Mouse (Mus musculus): ENCODE data around the gene Zmynd19.
"Not testable (repeated sequence)": the region's sequence is repeated elsewhere in the genome, so short reads cannot be mapped to it uniquely, and the experiment has no call there.

Gene Zmynd19

DNA sequence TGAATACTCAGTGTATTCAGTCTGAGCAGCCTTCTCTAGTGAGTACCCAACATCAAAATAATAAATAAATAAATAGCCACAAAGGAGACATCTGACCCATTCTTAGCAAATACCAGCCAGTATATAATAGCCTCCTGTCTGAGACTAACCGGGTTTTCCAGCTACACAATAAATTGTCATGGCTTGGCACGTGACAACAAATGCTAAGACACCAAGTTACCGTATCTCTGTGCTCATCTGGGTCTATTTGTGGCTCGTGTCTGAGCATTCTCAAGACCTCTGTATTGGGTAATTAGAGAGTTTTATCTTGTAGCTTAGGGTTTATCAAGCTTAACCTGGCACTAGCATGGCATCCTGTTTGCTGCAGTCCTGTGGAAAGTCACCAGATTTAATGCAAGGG lies 7.5 kb upstream of the Zmynd19 start:
- no peak for DNase-seq (ENCODE audit: low read depth, low spot score)

DNA sequence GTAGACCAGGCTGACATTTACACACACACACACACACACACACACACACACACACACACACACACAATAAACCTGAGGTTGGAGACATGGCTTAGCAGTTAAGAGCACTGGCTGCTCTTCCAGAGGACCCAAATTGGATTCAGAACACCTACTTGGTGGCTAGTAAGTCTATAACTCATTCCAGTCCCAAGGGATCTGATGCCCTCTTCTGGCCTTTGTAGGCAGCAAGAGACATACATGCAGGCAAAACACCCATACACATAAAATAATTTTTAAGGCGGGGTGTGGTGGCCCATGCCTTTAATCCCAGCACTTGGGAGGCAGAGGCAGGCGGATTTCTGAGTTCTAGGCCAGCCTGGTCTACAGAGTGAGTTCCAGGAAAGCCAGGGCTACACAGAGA lies 5.3 kb upstream of the Zmynd19 start:
- peak; percentile 23 for DNase-seq (ENCODE audit: low read depth, low spot score)

DNA sequence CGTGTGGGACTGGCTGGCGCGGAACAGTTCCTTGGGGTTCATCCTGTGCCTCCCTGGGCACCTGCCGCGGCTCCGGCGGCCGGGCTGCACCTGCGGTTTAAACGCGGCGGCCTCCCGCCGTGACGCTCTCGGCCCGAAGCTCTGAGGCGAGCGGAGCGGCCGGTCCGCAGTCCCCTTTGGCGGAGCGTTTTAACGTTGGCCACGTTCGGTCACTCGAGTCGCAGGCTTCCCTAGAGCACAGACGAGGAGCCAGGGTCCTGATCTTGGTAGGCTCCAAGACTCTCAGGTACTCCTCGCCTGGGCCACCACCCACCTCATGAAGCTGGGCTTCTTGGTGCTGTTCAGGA lies 570 bp downstream of the Zmynd19 start:
- DNase-seq (ENCODE audit: low read depth, low spot score), result peak; percentile 19

DNA sequence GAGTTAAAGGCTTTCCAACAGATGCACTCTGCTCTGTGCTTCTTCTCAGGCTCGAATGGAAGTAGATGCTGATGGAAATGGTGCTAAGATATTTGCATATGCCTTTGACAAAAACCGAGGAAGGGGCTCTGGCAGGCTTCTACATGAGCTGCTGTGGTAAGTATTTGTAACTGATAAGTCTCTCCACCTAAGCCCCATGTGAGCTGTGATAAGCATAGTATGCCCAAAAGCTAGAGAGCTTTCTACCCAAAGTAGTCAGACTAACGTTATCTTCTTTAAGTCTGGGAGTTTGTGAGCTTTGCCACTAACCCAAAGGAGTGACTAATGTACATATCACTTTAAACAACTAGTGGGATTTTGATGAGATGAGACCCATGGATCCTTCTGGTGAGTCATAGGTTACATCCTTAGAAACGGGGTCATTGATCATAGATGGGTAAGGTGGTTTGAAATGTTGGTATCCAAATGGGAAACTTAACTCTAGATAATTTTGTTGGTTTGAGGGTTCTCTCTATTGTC lies 3.0 kb downstream of the Zmynd19 start:
- DNase-seq (ENCODE audit: low read depth, low spot score), result no peak

DNA sequence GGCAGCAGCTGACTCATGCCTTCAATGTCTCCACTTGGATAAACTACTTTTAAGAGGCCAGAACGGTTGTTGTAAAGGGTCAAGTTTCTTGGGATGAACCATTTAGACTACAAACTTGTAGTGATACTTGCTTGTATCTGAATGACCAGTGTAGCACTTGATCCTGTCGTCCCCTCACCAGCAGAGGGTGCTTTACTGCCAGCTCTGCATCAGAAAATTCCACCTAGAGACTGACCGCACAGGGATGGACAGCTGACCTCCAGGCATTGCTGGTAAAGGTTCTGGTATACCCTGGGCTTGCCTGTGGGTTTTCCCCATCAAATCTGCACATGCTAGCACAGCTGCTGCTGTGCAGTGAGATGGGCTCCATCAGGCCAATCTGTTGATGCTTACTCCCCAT lies 11.3 kb downstream of the Zmynd19 start:
- DNase-seq (ENCODE audit: low read depth, low spot score), result peak; percentile 37

DNA sequence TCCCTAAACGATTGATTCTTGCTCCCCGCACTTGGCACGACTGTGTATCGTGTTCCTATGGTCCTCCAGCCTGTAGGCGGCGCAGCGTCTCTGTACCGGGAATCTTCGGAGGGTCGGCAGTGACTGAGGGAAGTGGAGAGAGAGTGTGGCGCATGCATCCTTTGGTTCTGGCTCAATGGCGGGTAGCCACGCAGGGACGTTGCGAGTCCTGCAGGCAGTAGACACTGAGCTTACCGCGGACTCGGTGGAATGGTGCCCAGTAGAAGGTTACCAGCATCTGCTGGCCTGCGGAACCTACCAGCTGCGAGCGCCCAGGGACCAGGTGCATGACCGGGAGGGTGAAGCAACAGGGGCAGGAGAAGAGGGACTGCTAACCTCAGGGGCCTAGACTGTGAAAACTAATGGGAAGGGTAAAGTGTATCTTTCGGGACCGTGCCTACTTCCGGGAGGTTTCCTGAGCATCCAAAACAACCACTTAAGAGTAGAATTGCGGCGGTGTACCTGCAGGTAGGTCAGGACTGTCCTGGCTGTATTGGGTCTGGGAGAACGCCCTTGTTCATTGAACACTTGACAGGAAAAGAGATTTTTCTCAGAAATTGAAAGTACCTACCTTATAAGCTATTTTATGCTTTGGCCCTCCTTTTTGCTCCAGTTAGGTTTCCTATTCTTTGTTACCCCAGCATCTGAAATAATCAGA lies 12.9 kb downstream of the Zmynd19 start, which contains the start of gene Dph7:
Dph7 (plus strand) TSS at position 97 of the 697 bp plus-strand sequence.
- DNase-seq (ENCODE audit: low read depth, low spot score), result peak; percentile 89

DNA sequence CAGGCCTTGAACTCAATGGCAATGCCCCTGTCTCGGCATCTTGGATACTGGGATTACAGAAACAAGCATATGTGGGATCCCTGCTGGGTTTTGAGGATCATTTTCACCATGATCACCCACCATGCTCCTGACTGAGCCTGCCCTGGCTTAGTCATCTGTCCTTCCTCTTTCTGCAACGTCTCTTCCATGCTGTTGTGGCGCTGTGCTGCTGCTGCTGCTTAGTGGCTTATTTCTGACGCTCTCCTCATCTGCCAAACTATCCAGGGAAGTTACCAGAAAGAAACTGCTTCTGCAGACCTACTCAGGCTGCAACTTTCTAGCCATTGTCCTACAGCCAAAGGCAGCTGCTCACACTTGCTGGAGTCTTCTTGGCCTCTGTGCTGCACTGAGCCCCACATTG lies 20.8 kb downstream of the Zmynd19 start:
- no peak for DNase-seq (ENCODE audit: low read depth, low spot score)

DNA sequence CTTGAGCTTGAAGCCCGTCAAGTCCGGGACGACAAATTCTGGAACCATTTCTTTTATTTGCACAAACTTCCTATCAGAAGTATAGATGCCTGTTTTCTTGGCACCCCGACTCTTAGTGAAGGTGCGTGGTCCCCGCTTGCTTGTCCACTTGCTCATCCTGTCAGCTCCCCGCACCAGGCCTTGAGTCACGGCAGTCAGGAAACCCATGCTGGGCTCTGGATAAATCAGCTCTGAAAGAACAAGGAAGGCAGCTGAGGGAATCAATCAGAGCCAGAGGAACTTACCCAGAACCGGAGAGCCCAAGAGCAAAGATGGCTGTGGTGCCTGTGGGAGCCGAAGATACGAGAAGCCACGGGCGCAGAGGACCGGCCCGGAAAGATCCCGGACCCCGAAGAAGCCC lies 24.9 kb downstream of the Zmynd19 start:
- not testable (repeated sequence) for DNase-seq (ENCODE audit: low read depth, low spot score)

DNA sequence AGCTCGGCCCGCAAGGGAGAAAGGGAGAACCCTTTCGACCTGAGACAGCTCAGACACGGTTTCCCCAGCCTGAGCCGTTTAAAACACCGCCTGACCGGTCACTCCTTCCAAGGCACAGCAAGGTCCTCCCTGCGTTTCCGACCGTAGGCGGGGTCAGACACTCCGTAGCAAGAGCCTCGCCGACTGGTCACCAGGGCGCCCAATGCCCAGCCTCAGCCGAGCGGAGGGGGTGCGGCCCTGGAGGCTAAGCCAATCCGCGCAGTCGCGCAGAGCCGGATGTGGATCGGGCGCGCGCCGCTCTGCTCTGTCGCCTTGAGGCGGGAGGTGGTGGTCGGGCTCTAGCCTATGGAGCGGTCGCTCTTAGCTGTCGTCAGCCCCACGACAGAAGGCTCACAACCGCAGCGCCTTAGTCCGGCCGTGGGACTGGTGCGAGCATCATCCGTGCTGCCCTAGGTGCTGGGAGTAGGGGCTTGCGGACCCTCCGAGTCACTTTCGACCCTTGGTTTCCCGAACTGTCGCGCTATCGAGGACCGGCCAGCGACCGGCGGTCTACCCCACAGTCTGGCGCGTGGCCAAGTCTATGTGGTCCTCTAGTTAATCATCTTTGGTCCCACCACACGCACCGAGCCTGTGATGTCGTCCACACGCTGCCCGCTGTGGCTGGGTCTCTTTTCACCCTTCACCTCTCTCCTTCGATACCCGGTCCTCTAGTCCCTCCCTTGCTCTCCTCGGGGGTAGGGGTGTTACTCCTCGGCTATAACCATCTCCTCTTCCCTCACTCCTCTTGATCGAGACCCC lies 25.5 kb downstream of the Zmynd19 start, which contains the start of gene Mrpl41:
Mrpl41 (minus strand) TSS at position 193 of the 798 bp plus-strand sequence.
- DNase-seq (ENCODE audit: low read depth, low spot score), result peak; percentile 98

DNA sequence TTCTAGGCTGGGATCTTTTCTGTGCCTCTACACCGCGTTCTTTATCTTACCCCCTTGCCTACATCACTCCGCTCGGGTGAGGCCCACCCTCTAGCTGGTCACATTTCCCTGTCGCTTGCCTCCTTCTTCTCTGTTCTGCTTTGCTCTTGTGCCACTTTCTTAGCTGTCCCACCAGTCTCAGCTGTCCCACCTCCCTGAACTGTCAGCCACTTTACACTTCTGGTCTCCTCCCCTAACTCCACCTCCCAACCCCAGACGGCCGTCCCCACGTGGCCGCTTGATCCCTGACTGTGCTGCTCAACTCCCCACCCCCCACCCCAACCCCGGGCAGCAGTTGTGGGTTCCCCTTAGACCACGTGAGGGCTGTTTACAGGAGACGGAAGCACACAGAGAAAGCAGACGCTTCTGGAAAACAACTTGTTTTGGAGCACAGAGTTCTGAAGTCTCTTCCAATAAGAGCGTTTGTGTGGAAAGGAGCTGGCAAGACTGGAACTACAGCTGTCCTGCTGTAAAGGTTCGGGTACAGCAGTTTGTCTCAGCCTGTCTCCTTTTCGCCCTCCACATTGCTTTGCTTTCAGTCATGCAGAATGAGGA lies 26.2 kb downstream of the Zmynd19 start, which contains the start of gene Pnpla7:
Pnpla7 (plus strand) TSS at position 330 of the 594 bp plus-strand sequence.
- DNase-seq (ENCODE audit: low read depth, low spot score), result peak; percentile 76

DNA sequence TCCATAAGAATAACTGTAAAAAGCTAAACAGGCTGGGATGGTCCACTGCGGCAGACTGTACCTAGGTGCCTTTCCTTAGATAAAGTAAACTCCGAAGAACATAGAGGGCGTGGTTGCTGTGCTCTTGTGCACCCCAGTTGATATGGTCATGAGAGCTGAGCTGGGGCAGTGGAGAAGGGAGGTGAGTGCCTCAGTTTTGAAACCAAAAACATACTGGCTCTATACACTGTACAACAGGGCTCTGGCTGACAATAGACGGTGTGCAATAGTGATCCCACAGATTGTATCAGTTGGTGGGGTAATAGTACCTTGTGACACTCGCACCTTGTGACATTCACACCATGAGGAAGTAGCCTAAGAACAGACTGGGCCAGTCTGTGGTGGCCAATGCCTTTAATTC lies 27.4 kb downstream of the Zmynd19 start:
- no peak for DNase-seq (ENCODE audit: low read depth, low spot score)

DNA sequence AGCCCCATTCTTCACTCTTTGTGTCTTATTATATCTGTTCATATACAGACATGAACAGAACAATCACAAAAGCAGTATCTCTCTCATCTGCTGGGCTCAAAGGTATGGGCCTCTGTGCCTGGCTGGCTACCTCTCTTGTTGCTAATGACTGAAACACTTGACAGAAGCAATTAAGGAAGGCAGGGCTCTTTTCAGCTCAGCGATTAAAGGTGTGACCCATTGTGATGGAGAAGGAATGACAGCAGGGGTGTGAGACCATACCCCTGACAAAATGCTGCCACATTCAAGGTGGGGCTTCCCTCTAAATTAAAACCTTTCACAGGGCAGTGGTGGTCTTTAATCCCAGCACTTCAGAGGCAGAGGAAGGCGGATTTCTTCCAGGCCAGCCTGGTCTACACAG lies 38.2 kb downstream of the Zmynd19 start:
- no peak for DNase-seq (ENCODE audit: low read depth, low spot score)

DNA sequence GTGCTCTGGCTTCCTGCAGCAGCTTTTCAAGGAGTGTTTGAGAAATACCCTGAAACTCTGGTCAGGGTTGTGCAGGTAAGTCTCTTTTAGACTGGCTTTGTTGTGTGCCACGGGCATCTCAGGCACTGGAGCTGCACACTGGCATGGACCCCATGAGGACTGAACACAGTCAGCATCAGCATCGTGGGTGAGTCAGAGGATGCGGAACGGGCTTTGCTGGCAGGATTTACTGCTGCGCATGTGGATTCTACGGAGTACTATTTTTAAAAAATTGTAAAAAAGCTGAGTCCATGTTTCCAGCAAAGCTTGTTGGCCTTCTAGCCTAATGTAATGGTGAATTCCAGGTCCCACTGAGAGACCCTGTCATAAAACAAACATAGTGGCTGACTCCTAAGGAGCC lies 45.7 kb downstream of the Zmynd19 start:
- no peak for DNase-seq (ENCODE audit: low read depth, low spot score)

DNA sequence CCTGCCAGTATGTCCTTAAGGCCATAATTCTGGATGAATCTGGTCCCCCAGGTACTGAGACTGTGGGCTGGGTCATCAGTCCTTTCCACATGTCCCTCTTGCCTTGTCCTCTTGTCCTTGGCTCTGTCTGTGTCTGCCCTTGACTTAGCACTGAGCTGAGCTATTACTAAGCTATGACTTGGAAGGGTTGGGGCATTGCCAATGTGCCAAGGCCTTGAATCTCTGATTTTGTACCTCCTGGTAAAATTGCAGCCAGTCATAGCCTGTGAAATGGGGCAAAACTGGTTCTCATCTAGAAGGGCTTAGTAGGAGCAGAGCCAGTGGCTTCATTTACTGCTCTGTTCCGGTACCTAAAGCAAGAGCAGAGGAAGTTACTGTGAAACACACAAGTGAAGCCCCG lies 46.9 kb downstream of the Zmynd19 start:
- no peak for DNase-seq (ENCODE audit: low read depth, low spot score)

DNA sequence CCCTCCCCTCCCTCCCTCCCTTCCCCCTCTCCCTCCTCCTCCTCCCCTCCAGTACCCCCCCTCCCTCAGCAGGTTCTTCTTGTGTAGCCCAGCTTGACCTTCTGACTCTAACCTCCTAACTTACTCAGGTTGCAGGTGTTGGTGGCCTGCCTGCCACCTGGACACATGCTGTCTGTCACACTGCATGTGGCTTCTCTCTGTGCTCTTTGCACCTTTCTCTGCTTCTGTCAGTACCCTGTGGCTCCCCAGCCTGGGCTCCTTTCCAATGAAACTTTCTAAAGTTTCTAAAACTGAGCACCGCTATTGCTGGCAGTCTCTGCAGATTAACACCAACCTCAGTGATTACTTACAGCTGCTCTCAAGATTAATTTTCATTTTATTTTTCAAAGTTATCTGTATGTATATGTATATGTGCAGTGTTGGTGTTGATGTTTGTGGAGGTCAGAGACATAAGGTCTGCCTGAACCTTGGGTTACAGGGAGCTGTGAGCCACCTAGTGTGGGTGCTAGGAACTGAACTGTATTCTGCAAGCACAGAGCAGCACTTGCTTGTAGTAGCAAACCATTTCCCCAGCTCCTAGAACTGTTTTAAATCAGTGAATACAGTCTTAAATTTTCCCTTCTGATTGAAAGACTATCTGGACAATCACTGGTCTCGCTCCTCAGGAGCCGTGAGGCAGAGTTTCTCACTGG lies 51.1 kb downstream of the Zmynd19 start:
- peak; percentile 30 for DNase-seq (ENCODE audit: low read depth, low spot score)

DNA sequence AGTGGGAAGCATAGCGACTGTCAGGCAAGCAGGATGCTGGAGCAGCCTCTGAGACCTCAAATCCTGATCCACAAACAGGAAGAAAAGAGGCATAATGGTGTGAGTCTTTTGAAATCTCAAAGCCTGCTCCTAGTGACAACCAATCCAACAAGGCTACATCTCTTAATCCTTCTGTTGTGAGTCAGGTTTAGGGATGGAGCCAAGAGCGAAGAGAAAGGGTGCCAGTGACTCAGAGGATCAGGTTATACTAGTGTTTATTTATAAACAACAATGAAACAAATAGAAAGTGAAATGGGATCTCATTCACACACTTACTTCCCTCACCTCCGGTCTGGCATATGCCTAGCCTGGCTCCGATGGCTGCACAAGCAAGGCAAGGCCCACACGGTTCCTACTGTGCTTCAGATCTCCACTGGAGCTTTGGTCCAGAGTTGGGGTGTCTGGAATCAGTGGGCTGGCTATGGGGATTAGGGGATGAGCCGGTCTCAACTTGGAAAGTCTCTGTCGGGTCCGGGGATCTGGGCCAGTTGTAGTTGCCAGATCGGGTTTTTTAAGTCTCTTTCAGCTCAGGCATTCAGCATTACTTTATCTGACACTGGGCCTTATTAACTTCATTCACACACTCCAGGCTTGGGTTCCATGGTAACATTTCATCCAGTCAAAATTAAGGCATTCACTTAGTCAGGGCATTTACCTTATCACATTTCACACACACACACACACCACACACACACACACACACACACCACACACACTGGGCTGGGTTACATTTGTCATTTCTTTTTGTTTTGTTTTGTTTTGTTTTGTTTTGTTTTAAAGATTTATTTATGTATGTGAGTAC lies 54.6 kb downstream of the Zmynd19 start:
- no peak for DNase-seq (ENCODE audit: low read depth, low spot score)

DNA sequence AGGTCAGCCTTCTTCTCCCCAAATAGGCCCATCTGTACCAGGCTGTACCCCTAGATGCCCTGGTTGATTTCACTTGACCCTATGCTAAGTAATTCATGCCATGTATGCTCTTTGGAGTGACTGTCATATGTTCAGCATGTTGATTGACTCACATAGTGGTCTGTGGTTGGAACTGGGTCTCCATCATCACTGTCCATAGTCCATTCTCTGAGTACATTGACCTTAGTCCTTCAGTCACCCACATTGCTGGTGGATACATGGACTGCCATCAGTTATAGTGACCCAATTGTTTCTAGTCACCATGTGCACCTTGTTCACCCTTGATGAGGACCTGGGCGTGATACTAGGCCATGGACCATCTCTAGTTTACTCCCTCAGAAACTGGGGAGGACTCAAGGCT lies 57.2 kb downstream of the Zmynd19 start:
- no peak for DNase-seq (ENCODE audit: low read depth, low spot score)

DNA sequence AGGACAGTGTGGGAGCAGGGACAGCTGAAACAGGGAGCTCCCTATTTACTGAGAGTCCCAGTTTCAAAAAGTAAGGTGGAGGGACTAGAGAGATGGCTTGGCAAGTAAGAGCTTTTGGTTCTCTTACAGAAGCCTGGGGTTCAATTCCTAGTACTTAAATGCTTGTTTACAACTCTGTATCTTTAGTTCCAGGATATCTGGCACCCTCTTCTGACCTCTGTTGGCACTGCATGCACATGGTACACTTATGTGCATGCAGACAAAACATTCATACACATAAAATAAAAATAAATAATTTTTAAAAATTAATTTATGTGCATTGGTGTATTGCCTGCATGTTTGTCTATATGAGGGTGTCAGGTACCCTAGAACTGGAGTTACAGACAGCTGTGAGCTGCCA lies 58.7 kb downstream of the Zmynd19 start:
- no peak for DNase-seq (ENCODE audit: low read depth, low spot score)
